Mouse (Mus musculus): Measurements from ENCODE around the gene Fermt1. TPM values are rescaled to one million over a fixed set of nuclear protein-coding genes. Genes with fewer than 3 reads are reported as not detected.
A peak's percentile ranks its signal among the peaks of the same experiment; 100 is the strongest.

Fermt1 gene
- polyA plus RNA-seq, 1 experiment from 2014 or later, result not detected

GRCm38 (mm10) chr2:132927871-132928270, 17.8 kb downstream of the Fermt1 start:
- Histone ChIP-seq H3K27ac (replicated peaks; ENCODE audit: low read depth, low read length) (no peak overlapping the region), H3K36me3 (ENCODE audit: control insufficient read depth, insufficient read depth, low read length) (no peaks in the 10 kb centered on the region), H3K9ac (replicated peaks; ENCODE audit: low read length) (no peak overlapping the region), H3K9me3 (ENCODE audit: control insufficient read depth, low read length) (no peaks in the 10 kb centered on the region), H3K4me2 (ENCODE audit: low read length) (no peak overlapping the region), H3K4me3 (replicated peaks; ENCODE audit: low read depth, low read length) (no peak overlapping the region), H3K4me1 (ENCODE audit: control insufficient read depth, insufficient read depth, low read length) (no peaks in the 10 kb centered on the region), H3K27me3 (ENCODE audit: control insufficient read depth, insufficient read depth, low read length) (no peaks in the 10 kb centered on the region)
- ATAC-seq (ENCODE audit: low FRiP score, low TSS enrichment) (no peak), DNase-seq (no peak)
- 62% methylated on average over 2 of the region's 2 CpGs for WGBS

GRCm38 (mm10) chr2:132927298-132927697, 18.4 kb downstream of the Fermt1 start:
- Histone ChIP-seq H3K27ac (replicated peaks; ENCODE audit: low read depth, low read length) (no peak overlapping the region), H3K4me3 (replicated peaks; ENCODE audit: low read depth, low read length) (no peak overlapping the region), H3K27me3 (ENCODE audit: control insufficient read depth, insufficient read depth, low read length) (no peaks in the 10 kb centered on the region), H3K36me3 (ENCODE audit: control insufficient read depth, insufficient read depth, low read length) (no peaks in the 10 kb centered on the region), H3K4me1 (ENCODE audit: control insufficient read depth, insufficient read depth, low read length) (no peaks in the 10 kb centered on the region), H3K9ac (replicated peaks; ENCODE audit: low read length) (no peak overlapping the region), H3K9me3 (ENCODE audit: control insufficient read depth, low read length) (no peaks in the 10 kb centered on the region), H3K4me2 (ENCODE audit: low read length) (no peak overlapping the region)
- DNase-seq (no peak), ATAC-seq (ENCODE audit: low FRiP score, low TSS enrichment) (no peak)
- WGBS, result 78% methylated on average over 2 of the region's 2 CpGs

- Histone ChIP-seq H3K4me1 (ENCODE audit: control insufficient read depth, insufficient read depth, low read length) (no peaks in the 10 kb centered on the region), H3K27me3 (ENCODE audit: control insufficient read depth, insufficient read depth, low read length) (no peaks in the 10 kb centered on the region), H3K4me3 (replicated peaks; ENCODE audit: low read depth, low read length) (no peak overlapping the region), H3K27ac (replicated peaks; ENCODE audit: low read depth, low read length) (no peak overlapping the region), H3K9ac (replicated peaks; ENCODE audit: low read length) (no peak overlapping the region), H3K36me3 (ENCODE audit: control insufficient read depth, insufficient read depth, low read length) (no peaks in the 10 kb centered on the region), H3K4me2 (ENCODE audit: low read length) (no peak overlapping the region), H3K9me3 (ENCODE audit: control insufficient read depth, low read length) (no peaks in the 10 kb centered on the region)
- no peak for DNase-seq
- whole genome bisulfite sequencing, result 47% methylated on average over 8 of the region's 8 CpGs
- ATAC-seq (ENCODE audit: low FRiP score, low TSS enrichment), result no peak
These were observed 22.2 kb downstream of the Fermt1 start for GRCm38 (mm10) chr2:132923290-132924085.

GRCm38 (mm10) chr2:132922076-132922873, 23.4 kb downstream of the Fermt1 start:
- H3K9me3 ChIP-seq (ENCODE audit: control insufficient read depth, low read length), result no peaks in the 10 kb centered on the region
- ATAC-seq (ENCODE audit: low FRiP score, low TSS enrichment) (no peak), DNase-seq (no peak)
- no peaks in the 10 kb centered on the region for H3K27me3 ChIP-seq (ENCODE audit: control insufficient read depth, insufficient read depth, low read length)
- no peaks in the 10 kb centered on the region for H3K4me1 ChIP-seq (ENCODE audit: control insufficient read depth, insufficient read depth, low read length)
- H3K4me3 ChIP-seq (replicated peaks; ENCODE audit: low read depth, low read length), result no peak overlapping the region
- 73% methylated on average over 9 of the region's 9 CpGs for WGBS
- no peaks in the 10 kb centered on the region for H3K36me3 ChIP-seq (ENCODE audit: control insufficient read depth, insufficient read depth, low read length)
- no peak overlapping the region for H3K4me2 ChIP-seq (ENCODE audit: low read length)
- H3K27ac ChIP-seq (replicated peaks; ENCODE audit: low read depth, low read length), result no peak overlapping the region
- H3K9ac ChIP-seq (replicated peaks; ENCODE audit: low read length), result no peak overlapping the region

GRCm38 (mm10) chr2:132914785-132915184, 30.9 kb downstream of the Fermt1 start:
- no peaks in the 10 kb centered on the region for H3K4me1 ChIP-seq (ENCODE audit: control insufficient read depth, insufficient read depth, low read length)
- no peak for ATAC-seq (ENCODE audit: low FRiP score, low TSS enrichment)
- H3K36me3 ChIP-seq (ENCODE audit: control insufficient read depth, insufficient read depth, low read length), result no peaks in the 10 kb centered on the region

GRCm38 (mm10) chr2:132906763-132907162, 38.9 kb downstream of the Fermt1 start:
- ATAC-seq (ENCODE audit: low FRiP score, low TSS enrichment) (no peak), DNase-seq (peak; percentile 56)
- Histone ChIP-seq H3K36me3 (ENCODE audit: control insufficient read depth, insufficient read depth, low read length) (no peaks in the 10 kb centered on the region), H3K27ac (replicated peaks; ENCODE audit: low read depth, low read length) (no peak overlapping the region), H3K4me1 (ENCODE audit: control insufficient read depth, insufficient read depth, low read length) (no peaks in the 10 kb centered on the region), H3K9me3 (ENCODE audit: control insufficient read depth, low read length) (no peaks in the 10 kb centered on the region), H3K9ac (replicated peaks; ENCODE audit: low read length) (no peak overlapping the region), H3K4me2 (ENCODE audit: low read length) (no peak overlapping the region), H3K4me3 (replicated peaks; ENCODE audit: low read depth, low read length) (no peak overlapping the region), H3K27me3 (ENCODE audit: control insufficient read depth, insufficient read depth, low read length) (no peaks in the 10 kb centered on the region)
- WGBS, result 32% methylated on average over 8 of the region's 8 CpGs

More at GRCm38 (mm10) chr2:132914785-132915184, 30.9 kb downstream of the Fermt1 start:
- H3K9ac ChIP-seq (replicated peaks; ENCODE audit: low read length), result no peak overlapping the region
- H3K4me3 ChIP-seq (replicated peaks; ENCODE audit: low read depth, low read length), result no peak overlapping the region
- no peaks in the 10 kb centered on the region for H3K9me3 ChIP-seq (ENCODE audit: control insufficient read depth, low read length)
- H3K27me3 ChIP-seq (ENCODE audit: control insufficient read depth, insufficient read depth, low read length), result no peaks in the 10 kb centered on the region
- no peak overlapping the region for H3K4me2 ChIP-seq (ENCODE audit: low read length)
- no peak overlapping the region for H3K27ac ChIP-seq (replicated peaks; ENCODE audit: low read depth, low read length)
- DNase-seq, result no peak
- WGBS, result 86% methylated on average over 1 of the region's 1 CpGs

- no peak overlapping the region for H3K9ac ChIP-seq (replicated peaks; ENCODE audit: low read length)
- H3K27me3 ChIP-seq (ENCODE audit: control insufficient read depth, insufficient read depth, low read length), result no peaks in the 10 kb centered on the region
- DNase-seq, result no peak
- H3K4me3 ChIP-seq (replicated peaks; ENCODE audit: low read depth, low read length), result no peak overlapping the region
- H3K27ac ChIP-seq (replicated peaks; ENCODE audit: low read depth, low read length), result no peak overlapping the region
- 64% methylated on average over 2 of the region's 2 CpGs for WGBS
- no peak for ATAC-seq (ENCODE audit: low FRiP score, low TSS enrichment)
- H3K9me3 ChIP-seq (ENCODE audit: control insufficient read depth, low read length), result no peaks in the 10 kb centered on the region
- H3K36me3 ChIP-seq (ENCODE audit: control insufficient read depth, insufficient read depth, low read length), result no peaks in the 10 kb centered on the region
- no peak overlapping the region for H3K4me2 ChIP-seq (ENCODE audit: low read length)
- no peaks in the 10 kb centered on the region for H3K4me1 ChIP-seq (ENCODE audit: control insufficient read depth, insufficient read depth, low read length)
These were observed 40.7 kb downstream of the Fermt1 start for GRCm38 (mm10) chr2:132904961-132905360.

- Histone ChIP-seq H3K9ac (replicated peaks; ENCODE audit: low read length) (no peak overlapping the region), H3K27ac (replicated peaks; ENCODE audit: low read depth, low read length) (no peak overlapping the region), H3K4me1 (ENCODE audit: control insufficient read depth, insufficient read depth, low read length) (no peaks in the 10 kb centered on the region), H3K36me3 (ENCODE audit: control insufficient read depth, insufficient read depth, low read length) (no peaks in the 10 kb centered on the region), H3K9me3 (ENCODE audit: control insufficient read depth, low read length) (no peaks in the 10 kb centered on the region), H3K4me2 (ENCODE audit: low read length) (no peak overlapping the region), H3K4me3 (replicated peaks; ENCODE audit: low read depth, low read length) (no peak overlapping the region), H3K27me3 (ENCODE audit: control insufficient read depth, insufficient read depth, low read length) (no peaks in the 10 kb centered on the region)
- peak; percentile 82 for DNase-seq
- 37% methylated on average over 3 of the region's 3 CpGs for WGBS
- no peak for ATAC-seq (ENCODE audit: low FRiP score, low TSS enrichment)
These were observed 42.2 kb downstream of the Fermt1 start for GRCm38 (mm10) chr2:132903498-132903897.
